Mouse (Mus musculus): ENCODE data around the gene Lpar2. TPM values are rescaled to one million over a fixed set of nuclear protein-coding genes. Genes with fewer than 3 reads are reported as not detected.

The Lpar2 gene
- polyA plus RNA-seq, 2 experiments from 2014 or later: 0.38 to 0.52 TPM

DNA sequence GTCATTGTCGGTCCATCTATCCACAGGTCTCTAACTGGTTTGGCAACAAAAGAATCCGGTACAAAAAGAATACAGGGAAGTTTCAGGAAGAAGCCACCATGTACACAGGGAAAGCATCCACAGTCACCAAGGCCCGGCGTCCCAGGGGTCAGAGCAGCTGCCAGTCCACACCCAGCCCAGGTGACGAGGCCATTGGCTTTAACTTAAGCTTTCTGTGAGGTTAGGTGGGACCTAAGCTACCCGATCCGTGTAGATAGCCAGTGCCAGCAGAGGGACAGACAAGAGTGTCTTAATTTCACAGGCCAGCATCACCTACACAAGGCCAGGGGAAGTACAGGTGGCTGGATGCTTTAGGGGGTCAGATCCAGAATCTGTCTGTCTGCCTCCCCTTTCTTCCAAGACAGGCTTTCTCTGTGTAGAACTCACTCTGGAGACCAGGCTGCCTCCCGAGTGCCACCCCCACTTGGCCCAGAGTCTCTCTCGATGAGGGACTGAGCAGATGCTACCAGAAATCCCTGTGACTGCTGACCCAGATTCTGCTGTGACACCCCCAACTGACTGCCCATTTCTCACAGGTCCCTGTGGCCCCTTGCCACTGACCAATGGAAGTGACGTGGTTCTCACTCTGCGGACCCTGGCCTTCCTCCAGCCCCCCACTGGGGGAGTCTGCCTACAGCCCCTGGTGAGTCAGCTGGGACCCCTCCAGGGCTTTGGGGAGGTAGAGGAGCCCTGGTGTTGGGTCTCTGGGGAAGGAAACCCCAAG, 48.0 kb downstream of the Lpar2 start:
- no peak for ATAC-seq

DNA sequence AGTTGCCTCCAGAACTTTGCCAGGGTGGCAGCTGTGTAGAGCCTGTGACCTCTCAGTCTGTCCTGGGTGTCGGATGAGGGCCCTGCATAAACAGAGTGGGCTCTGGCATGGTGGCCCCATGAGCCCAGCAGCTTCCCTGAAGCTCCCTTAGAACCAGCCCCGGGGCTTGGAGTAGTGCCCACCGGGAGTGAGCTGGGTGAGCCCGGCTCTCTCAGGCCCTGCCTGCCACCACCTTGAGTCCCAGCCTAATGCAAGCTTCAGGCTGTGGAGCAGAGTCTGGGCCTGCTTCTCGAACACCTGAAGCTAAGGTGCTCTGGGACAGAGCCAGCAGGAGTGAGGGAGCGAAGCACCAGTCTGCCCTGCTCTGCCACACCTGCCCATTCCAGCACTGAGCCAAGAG, 48.7 kb downstream of the Lpar2 start:
- ATAC-seq: no peak

DNA sequence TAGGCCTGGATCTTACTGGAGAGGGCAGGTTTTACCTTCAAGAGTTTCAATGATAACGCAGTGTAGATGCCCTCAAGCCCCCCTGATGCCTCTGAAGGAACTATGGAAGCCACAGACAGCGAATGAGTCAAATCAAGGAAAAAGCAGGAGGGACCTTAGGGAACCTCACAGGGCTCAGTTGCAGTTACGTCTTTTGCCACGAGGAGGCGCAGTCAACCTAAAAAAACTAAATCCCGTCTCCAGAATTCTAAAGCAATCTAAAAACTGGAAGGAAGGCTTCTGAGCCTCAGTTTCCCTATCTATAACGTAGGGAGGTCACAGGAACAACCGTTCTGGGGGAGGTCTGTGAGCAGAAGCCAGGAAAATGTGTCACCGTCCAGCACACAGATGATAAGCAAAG, 51.9 kb downstream of the Lpar2 start:
- no peak for ATAC-seq

DNA sequence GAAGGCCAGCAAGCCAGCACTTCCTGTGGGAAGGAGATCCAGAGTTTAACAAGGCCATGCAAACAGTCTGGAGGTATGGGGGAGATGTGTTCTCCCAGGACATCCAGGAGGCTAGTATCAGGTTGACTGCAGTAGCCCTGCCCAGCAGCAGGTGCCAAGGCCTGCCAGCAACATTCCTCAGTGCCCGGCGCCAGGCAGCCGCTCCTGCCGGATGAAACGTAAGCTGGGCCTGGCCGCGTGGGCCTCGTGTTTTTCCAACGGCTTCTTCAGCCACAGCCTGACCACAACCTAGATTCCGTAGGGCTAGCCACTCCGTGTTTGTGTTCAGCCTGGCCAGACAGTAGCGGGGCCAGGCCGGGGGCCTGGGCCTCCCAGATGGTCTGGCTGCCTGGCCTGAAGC, 52.4 kb downstream of the Lpar2 start:
- no peak for ATAC-seq

DNA sequence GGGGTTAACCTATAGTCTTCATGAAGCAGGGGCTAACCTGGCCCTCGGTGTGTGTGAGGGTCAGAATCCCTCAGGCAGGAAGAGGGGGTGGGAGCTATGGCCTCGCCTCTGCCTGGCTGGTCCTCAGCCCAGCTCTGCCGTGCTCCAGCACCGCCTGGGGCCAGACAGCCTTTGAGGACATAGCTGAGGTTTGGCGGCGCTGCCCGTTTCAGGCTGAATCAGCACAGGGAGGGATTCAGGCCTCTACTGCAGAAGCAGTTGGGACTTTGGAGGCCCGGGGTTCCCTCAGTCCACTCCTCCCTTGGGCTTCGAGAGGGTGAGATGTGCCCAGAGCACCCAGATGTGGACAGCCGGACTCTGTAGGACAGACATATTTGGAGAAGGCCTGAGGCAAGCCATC, 53.9 kb downstream of the Lpar2 start:
- ATAC-seq: no peak

DNA sequence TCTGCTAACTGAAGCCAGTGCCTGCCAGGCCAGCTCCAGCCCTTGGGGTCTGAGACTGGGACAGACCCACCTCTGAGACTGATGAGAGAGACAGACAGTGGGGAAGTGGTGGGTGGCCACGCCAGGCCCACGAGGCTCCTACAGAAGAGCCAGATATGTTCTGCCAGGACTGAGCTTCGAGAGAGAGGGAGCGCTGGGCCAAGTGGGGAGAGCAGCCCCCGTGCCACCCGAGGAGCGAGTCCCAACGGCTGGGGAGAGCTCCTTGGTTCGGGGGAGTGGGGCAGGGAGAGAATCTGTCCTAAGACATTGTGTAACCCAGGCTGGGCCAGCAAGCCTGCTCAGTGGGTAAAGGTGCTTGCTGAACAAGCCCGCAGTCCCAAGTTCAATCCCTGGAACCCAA, 54.7 kb downstream of the Lpar2 start:
- no peak for ATAC-seq

DNA sequence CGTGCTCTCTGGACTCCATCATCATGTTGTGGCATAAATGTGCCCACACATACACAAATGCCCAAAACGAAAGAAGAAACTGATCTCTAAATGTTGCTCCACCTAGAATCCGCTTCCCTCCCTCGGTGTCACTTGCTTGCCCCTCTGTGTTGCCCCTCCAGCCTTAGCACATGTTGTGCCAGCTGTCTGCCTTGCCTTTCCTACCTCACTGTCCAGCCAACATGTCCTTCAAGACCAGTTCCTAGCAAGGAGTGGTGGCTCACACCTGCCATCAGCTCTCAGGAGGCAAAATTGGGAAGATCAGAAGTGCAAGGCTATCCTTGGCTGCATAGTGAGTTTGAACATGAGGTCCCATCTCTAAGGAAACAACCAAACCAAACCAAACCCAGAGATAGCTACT, 55.2 kb downstream of the Lpar2 start:
- ATAC-seq: no peak

DNA sequence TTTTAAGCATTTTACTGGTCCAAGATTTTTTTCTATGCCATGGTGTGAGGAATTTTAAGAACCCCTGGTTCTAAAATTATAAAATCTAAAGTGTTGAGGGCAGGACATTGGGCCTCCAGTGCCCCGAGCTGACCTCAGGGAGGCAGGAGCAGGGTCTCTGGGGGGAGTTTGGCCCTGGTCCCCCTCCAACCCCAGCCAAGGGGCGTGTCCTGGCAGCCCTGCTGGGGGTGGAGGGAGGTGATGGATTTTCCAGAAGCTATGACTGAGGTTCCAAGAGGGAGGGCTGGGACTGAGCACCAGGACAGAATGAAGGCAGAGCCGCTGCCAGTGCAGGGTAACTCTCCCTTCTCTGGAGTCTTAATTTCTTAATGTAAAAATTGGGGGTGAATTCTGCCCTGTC, 55.8 kb downstream of the Lpar2 start:
- ATAC-seq: no peak

DNA sequence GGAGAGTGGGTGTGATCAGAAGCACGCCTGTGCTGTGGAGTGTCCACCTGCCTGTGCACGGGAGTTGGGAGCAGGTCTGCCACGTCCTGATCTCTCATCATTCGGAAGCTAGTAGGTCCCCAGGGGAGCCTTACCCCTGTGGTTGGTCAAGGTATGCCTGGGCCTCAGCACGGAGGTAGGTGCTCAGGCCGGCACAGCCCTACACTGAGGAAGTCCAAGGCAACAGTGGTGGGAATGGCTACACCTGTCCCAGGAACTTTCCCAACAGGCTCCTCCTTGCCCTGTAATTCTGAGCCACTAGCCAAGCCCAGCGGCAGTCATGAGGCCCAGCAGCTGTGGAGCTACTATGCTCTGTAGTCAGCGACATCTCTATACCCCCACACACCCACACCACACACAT, 57.4 kb downstream of the Lpar2 start:
- ATAC-seq: no peak

Other genes starting within 250 kb of the Lpar2 start
- 10 to 100 TPM; 34.5 to 36.1 TPM for gene Zfp868, start 196.9 kb upstream of the Lpar2 start, polyA plus RNA-seq (2017; shearing (Covaris generic))
- under 1 TPM; 0.08 to 0.17 TPM for gene Zfp964, start 167.9 kb upstream of the Lpar2 start, polyA plus RNA-seq (2017; shearing (Covaris generic))
- gene Zfp869, start 111.7 kb upstream of the Lpar2 start, polyA plus RNA-seq (2017; shearing (Covaris generic)): 10 to 100 TPM; 33.1 to 40.6 TPM
- gene Zfp963, start 72.5 kb upstream of the Lpar2 start, polyA plus RNA-seq (2017; shearing (Covaris generic)): 1 to 10 TPM; 5.3 to 8.8 TPM
- gene Gm20422, start 47.5 kb upstream of the Lpar2 start, polyA plus RNA-seq (2017; shearing (Covaris generic)): 1 to 10 TPM in 1 of 2 experiments, not detected in 1; 2.0 TPM
- gene Atp13a1, start 31.3 kb upstream of the Lpar2 start, polyA plus RNA-seq (2017; shearing (Covaris generic)): 10 to 100 TPM; 17.4 to 20.7 TPM
- 10 to 100 TPM; 15.8 to 20.6 TPM for gene Zfp866, start 31.3 kb upstream of the Lpar2 start, polyA plus RNA-seq (2017; shearing (Covaris generic))
- 10 to 100 TPM; 66.3 to 86.0 TPM for gene Gmip, start 13.8 kb upstream of the Lpar2 start, polyA plus RNA-seq (2017; shearing (Covaris generic))
- 10 to 100 TPM; 13.1 to 15.4 TPM for gene Pbx4, start 10.1 kb downstream of the Lpar2 start, polyA plus RNA-seq (2017; shearing (Covaris generic))
- gene Cilp2, start 65.3 kb downstream of the Lpar2 start, polyA plus RNA-seq (2017; shearing (Covaris generic)): not detected
- not detected for gene Tssk6, start 79.8 kb downstream of the Lpar2 start, polyA plus RNA-seq (2017; shearing (Covaris generic))
- gene Ndufa13, start 80.1 kb downstream of the Lpar2 start, polyA plus RNA-seq (2017; shearing (Covaris generic)): 100 to 1,000 TPM; 231 to 276 TPM
- under 1 TPM in 1 of 2 experiments, not detected in 1; 0.82 TPM for gene Yjefn3, start 80.3 kb downstream of the Lpar2 start, polyA plus RNA-seq (2017; shearing (Covaris generic))
- 10 to 100 TPM; 22.9 to 25.8 TPM for gene Gatad2a, start 174.0 kb downstream of the Lpar2 start, polyA plus RNA-seq (2017; shearing (Covaris generic))
- gene Mau2, start 220.3 kb downstream of the Lpar2 start, polyA plus RNA-seq (2017; shearing (Covaris generic)): 10 to 100 TPM; 36.4 to 50.1 TPM
- 10 to 100 TPM; 45.0 to 46.4 TPM for gene Sugp1, start 220.4 kb downstream of the Lpar2 start, polyA plus RNA-seq (2017; shearing (Covaris generic))